Mouse (Mus musculus) c-Kit-positive CD71-negative TER-119-negative erythroid progenitor cells, embryonic 14.5 days (primary cell): ENCODE measurements around the gene Rps6ka5.

ENCODE experiments used
- DNase-seq: peaks from one replicate; pipeline ENCODE4 v3.0.0-alpha.2; 2013; ENCODE audit warnings: low read depth

Gene Rps6ka5

DNA sequence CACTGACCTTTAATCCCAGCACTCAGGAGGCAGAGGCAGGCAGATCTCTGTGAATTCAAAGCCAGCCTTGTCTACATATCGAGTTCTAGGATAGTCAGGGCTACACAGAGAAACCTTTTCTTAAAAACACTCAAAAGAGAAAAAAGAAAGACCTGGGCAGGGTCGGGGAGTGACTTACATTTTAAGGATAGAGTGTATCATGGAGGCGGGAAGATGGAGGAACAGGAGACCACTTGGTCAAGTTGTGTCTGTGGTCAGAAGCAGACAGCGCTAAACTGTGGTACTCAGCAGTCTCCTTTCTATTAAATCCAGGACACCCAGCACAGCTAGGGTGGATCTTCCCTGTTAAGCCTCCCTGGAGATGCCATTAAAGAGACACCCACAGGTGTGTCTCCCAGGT is at the start of gene Rps6ka5:
Rps6ka5 (minus strand) TSS at position 333 of the 400 bp plus-strand sequence.
- no peak for DNase-seq

DNA sequence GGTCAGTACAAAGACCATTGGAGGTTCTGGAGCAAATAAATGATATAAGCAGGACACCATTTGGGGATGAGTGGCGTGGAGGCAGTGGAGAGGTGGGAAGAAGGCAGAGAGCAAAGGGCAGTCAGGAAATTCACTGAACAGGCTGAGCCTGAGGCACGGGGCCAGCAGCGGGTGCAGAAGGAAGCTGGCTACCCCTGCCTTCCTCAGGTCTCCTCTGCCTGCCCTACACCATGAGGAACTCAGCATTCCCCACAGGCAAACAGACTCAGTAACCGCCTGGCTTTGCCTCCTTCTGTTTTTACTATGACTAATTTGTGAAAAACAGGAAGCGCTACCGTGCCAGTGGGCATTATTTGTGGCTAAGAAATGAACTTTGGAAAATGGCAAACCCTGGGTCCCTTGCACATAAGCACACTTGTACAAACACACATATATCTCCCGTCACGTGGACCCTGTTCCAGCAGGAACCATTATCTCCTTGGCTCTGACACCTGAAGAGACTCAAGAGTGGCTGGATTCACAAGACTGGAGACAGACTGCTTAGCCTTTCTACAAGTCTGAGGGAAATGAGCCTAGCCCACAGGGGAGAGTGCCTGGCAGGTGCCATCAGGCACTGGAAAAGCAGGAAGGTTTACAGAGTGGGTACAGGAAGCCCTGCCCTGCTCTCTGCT is 49.3 kb upstream of the Rps6ka5 start:
- DNase-seq = no peak

DNA sequence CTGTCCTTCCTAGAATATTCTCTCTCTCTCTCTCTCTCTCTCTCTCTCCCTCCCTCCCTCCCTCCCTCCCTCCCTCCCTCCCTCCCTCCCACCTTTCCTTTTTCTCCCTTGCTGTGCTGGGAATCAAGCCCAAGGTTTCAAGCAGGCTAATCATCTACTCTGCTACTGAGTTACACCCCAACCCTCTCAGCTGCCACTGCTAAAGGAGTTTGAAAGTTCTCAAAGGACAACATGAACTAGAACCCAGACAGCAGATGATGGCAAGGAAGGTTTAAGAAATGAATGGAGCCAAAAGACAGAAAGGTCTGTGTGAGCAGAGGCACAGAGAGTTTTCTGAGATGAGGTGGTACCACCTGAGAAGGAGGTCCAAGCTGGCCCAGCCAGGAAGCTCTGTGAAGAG is 48.5 kb upstream of the Rps6ka5 start:
- no peak for DNase-seq

DNA sequence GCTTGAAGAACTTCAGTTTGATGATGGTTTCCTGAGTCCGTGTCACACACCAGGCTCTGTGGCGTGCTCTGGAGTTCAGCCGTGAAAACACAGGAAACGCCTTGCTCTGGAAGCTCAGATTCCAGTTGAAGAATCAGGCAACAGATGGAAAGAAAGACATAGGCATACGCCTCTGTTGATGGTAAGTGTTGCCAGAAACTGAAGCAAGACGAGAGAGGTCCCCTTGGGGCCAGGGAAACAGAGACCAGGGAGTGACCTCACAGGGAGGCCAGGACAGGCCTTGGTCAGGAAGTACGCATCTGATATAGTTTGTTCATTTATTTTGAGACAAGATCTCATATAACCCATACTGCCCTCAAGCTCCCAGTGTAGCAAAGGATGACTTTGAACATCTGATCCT is 48.0 kb upstream of the Rps6ka5 start:
- DNase-seq = no peak

DNA sequence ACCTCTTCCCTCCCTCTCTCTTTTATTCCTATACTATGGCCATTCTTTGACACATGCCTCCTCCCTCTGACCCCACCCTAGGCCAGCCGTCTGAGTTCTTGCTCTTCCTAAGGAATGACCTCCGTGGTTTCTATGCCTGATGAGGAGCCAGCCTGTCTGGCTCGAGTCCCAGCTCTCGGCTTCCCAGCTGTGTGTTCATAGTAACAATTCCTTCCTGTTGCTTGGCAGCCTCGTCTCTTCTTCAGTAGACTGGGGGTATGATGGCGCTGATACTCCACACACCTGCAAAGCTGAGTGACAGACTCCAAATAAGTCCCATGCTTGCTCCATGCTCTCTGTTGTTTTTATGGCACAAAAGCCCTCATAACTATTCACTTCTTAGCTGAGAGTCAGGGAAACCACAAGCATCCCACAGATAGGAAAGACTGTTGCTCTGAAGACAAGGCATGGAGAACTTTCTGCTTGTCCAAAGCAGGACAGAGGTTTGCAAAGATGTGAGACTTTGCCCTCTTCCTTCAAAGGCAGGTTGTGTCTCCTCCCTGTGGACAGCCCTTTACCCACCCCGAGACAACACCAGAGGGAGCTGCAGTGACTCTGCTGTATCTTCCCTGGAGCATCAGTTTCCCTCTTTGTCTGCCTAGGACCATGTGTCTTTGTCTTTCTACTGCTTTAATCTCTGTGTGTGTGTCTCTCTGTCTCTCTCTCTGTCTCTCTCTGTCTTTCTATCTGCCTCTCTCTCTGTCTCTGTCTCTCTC is 45.6 kb upstream of the Rps6ka5 start:
- no peak for DNase-seq

DNA sequence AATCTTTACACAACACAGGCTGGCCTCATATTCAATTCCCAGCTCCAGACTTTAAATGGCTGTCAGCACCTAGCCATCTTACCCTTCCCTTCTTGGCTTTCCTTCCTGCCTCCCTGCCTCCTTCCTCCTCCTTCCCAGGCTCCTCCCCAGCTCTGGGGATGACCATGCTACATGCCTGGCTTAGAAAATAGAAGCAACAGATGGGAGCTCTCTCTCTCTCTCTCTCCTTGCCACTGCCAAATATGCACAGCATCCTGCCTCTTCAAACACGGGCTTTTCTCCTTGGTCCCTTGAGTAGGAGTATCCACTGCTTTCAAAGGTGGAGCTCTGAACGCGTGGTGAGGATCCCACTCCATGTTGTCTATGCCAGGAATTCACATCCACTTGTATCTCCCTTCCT is 44.0 kb upstream of the Rps6ka5 start:
- no peak for DNase-seq

DNA sequence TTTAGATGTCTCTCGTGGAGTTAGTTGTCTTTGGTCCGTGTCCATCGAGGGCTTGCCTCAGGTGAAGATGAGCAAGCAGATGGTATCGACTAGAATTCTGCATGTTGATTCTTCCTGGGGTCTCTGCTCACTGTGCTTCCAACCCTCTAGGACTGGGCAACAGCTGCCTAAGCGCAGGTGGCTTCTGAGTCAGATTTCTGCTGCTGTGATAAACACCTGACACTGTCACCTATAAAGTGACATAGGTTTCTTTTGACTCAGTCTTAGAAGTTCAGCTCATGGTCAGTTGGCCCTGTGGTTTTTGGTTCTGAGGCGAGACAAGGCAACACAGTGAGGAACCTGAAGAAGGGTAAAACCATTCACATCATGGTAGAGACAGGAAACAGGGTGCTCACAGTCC is 43.1 kb upstream of the Rps6ka5 start:
- no peak for DNase-seq

DNA sequence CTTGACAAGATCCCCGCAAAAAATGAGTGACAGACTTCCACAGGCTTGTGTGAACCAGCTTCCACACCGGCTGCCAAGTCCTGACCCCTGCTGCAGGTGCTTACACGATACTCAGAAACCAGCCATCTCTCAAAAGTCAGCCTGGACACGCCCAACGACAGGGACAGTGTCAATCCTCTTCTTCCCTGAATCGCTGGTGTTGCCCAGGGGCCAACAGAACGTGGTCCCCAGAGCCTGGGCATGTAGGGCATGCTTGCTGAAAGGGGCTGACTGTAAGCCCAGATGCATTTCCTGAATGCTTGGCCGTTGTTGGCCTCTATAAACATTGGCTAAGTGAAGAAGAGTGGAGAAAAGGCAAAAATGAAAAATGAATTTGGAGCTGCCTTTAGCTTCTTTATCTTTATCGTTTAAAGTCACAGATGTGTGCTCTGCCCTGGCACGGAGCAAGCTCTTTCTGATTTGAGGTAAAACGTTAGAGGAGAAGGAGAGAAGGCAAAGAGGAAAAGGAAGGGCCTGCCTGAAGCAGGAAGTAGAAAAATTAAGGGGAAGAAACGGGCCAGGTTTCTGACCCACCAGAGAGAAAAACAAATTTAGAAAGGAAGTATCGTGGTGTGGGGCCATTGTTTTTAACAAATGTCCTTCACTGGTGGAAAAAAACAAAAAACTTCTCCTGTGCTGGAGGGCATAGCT is 37.7 kb upstream of the Rps6ka5 start:
- DNase-seq = no peak

DNA sequence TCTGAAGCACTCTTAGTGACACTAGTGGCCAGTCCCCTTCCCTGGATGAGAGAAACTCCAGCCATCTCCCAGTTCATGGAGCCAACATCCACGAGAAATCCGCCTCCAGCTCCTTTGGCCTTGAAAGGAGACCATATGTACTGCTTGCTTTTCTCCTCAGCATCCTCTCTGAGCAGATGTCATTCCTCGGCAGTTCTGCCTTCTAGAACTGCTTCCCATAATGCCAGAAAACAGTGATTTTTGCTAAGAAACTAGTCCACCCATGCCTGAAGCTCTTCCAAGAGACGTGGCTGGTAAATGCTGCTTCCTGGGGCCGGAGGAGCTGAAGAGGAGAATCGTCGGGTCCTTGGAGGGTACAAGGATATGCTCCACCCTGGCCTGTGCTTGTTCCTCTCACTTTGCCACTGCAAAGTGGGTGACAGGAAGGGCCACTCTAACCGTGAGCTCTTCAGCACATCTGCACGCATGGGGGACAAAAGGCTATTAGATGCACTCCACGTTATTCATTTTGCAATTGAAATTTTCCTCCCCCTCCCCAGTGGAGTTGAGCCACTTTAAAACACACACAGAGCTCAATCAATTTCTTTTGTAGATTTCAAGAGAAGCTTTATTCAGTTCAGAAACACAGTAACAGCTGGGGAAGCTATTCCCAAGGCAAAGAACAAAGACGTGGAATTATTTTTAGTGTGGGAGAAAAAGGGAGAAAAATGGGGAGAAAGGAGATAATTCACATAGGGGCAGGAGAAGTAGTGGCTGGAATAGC is 36.1 kb upstream of the Rps6ka5 start:
- DNase-seq = no peak

DNA sequence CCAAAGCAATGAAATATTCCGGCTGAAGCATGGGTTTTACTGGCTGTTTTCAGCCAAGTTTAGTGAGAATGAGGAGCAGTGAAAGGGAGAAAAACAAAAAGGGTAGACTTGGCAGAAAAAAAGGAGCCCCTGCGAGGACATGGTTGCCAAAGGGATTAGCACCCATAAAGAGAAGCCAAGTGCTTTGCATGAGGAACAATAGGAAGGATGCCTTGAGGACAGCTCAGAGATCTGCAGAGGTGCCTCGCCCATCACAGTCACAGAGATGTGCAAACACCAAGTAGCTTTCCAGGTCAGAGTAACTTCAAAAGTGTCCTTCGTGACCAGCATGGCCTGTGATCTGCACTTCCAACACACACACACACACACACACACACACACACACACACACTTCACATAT is 30.6 kb upstream of the Rps6ka5 start:
- DNase-seq = no peak

DNA sequence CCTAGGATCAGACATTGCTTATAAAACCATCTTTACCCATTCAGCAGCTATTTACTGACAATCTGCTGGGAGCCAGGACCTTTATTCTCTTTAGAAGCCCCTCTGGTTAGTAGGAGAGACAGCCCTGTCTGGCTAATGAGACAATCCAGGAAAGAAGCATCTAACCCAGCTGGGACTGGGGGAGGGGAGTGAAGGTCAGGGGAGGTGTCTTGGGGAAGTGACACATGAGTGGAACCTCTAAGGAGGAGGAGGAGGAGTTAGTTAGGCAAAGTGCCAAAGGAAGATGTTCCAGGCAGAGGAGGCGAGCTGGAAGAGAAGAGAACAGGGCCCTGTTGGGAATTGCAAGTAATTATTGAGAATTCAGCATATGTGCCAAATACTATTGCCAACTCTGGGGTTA is 26.9 kb upstream of the Rps6ka5 start:
- DNase-seq = no peak

DNA sequence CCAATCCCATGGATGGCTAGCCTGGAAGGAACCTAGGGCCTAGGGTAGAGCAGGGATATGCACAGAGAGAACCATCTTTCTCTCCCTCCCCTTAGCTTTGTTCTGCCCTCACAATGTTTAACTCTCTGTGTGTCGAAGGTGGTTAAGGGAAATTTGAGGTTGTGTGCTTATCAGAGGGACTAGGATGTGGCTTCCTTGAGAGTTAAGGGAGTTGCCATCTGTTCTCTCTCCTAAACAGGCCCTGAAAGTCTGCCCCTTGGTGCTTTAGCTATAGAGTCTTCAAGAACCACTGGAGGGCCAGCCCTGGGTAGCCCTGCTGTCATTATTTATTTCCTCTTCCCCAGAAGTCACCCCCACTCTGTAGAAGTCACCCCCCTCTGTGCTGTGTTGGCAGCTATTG is 26.2 kb upstream of the Rps6ka5 start:
- DNase-seq = no peak

DNA sequence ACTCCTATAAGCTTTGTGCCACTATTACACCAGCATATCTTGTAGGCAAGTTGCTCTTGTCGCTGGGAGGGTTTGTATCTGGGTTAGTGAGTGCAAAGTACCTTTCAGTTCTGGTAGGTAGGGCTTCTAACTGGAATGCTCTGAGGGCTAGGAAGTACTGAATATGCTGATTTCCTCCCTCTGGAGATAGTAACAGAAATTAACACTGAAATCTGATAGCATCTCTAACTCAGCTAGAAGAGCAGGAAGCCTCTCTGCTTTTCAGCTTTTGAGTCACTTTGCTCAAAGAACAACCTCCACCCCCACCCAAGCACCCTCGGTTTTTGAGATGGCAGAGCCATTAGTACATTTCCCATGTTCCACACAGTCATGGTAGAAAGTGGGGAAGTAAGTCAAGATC is 15.7 kb upstream of the Rps6ka5 start:
- DNase-seq = no peak

DNA sequence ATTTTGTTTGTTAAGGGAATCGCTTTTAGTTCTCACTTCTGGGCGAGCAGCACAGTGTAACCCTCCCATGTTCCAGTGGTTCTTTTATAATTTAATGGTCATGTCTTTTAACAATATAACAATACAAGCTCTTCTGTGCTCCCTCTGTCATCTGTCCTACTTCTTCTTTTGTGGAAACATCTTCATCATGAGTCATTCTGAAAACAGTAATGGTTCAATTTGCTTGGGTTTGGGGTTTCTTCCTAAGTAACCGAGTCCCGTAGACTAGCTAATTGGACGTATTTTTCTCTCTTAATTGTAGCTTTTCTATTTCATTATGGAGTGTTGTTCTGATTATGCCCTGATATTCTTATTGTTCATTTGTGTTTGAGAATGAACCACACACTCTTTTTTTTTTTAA is 13.5 kb upstream of the Rps6ka5 start:
- DNase-seq = no peak

DNA sequence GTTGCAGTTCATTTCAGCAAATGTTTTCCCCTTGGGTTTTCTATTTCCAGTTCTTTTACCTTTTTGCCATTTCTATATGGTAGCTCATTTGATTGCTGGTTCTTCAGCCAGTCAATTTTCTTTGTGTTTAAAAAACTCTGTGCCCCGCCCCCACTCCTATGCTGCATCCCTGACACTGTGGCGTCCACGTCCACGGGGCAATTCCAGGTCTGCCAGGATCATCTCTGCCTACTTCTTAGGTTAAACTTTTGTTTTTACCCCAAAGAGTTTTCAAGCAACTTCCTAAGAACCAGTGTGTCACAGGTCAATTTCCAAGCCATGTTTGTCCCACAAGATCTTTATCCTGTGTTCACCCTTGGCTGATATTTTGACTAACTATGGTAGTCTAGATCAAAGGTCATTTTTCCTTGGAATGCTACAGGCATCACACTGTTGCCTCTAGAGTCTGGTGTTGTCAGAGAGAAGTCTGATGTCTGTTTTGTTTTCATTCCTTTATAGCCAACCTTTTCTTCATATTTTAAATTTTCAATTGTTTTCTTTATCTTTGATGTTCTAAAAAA is 12.3 kb upstream of the Rps6ka5 start:
- DNase-seq = no peak

DNA sequence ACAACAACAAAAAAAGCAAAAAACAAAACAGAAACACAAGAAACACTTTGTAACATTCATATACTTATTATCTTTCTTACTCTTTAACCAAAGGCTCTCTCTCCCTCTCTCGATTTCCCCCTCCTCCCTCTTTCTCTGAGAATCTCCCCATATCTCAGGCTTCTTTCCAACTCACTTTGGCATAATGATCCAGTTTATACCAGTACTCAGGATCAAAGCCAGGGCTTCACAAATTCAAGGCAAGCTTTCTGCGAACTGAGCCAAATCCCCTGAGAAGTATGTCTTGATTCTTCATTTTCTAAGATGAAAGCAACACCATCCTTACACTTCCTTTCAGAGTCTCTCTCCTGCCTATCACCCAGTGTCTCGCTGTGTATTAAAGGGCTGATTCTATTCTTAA is 11.7 kb upstream of the Rps6ka5 start:
- DNase-seq = no peak

DNA sequence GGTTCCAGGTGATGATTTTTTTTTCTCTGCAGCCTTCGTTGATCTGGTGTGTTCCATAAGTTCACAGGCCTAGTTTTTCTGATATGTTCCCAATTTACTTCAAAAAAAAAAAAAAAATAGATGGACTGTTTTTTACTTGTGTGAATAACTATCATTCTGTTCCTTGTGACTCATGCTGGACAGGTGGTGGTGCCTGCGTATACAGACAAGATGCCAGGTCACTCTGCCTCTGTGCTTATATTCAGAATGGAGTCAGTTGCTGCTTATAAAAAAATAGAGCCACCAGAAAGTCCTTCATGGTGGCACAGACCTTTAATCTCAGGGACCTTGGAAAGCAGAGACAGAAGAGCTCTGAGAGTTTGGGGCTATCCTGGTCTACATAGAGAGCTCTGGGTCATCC is 8.8 kb upstream of the Rps6ka5 start:
- no peak for DNase-seq

DNA sequence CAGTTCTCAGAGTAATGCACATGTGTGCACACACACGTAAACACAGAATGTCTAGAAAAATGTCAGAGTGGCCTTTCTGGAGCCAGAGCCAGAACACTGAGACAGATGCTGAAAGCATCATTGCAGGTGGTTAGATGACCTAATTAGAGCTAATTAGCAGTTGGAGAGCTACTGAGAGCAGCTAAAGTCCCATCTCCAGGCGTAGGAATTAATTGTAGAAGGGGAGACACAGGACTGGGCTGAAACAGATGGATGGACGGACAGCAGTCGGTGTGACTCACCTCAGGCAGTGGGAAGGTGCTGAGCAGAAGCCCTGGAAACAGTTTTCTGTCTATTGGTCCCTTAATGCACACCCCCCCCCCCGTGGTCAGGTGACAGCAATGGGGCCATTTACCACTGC is 8.4 kb upstream of the Rps6ka5 start:
- DNase-seq = no peak

DNA sequence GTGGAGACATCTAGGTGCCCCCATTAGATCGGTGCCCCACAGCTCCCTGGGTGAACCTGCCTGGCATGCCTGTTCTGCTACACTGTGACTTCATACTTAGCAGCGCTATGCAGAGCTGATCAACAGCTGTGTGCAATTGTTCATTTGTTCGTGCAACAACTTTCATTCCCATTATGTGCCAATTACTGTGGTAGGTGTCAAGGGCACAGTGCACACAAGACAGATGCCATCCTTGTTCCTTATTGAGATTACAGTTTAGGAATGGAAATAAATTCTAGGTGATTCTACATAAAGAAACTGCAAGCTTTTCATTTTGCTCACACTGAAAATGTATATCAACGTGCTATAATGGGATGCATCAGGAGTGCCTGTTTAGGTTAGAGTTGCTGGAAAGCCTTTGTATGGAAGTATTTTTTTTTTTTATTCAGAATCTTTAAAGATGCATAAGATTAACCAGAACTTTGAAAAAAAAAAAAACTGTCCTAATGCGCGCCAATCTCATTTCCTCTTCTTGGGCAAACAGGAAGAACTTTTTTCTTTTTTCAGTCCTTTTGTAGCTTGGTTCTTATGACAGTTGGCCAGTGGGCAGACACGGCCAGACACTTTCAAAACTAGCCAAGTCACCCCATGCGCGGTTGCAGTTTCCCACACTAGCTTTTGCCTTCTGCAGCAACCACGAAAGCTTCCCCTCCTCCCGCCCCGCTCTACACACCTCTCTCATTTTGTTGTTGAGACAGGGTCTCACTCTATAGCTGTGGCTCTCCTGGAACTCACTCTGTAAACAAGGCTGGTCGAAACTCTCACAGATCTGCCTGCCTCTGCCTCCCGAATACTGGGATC is 2.1 kb upstream of the Rps6ka5 start:
- DNase-seq = no peak

DNA sequence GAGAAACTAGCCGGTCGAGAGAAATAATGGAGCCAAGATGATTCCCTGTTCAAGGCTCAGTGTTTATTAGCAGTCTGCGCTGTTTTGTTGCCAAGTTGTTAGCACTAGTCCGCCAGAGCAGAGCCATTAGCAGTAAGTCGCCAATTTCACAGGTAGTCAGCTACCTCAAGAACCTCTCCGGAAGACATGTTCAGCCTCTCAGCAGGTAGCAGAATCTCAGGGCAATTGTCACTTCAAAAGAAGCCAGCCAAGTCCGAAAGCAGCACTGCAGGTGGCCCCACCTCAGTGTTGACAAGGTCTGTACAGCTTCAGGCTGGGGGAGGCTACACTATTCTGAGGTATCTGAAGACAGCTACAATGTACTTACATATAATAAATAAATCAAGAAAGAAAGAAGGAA is 1.1 kb upstream of the Rps6ka5 start:
- DNase-seq = no peak

DNA sequence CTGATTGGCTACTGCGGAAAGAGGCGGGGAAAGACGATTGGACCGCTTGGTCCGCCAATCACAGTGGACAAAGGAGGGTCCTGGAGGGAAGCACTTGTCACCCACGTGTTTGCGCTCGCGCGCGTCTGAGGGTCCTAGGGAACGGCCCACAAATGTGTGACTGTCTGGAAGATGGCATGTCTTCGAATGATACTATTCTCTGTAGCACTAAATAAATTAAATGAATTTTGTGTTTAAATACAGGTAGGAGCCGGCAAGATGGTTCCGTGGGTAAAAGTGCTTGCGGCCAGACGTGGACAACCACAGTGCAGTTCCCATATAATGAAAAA is 1.4 kb downstream of the Rps6ka5 start:
- DNase-seq = no peak
